Mouse (Mus musculus) liver (tissue): Measurements from ENCODE around the gene Cebpe.

ENCODE experiments used
- DNase-seq: peaks from one replicate; pipeline ENCODE4 v3.0.0-alpha.2; 2020; ENCODE audit warnings: mixed read lengths

Gene Cebpe

GRCm38 (mm10) chr14:54712074-54712473, at the start of gene Cebpe:
Cebpe (minus strand) TSS chr14:54712174.
- DNase-seq: no peak

- DNase-seq: peak; percentile 15
Observed at GRCm38 (mm10) chr14:54756382-54756781, 44.4 kb upstream of the Cebpe start.

- DNase-seq: peak; percentile 49
Observed at GRCm38 (mm10) chr14:54754602-54755018, 42.6 kb upstream of the Cebpe start.

GRCm38 (mm10) chr14:54753986-54754601, 42.1 kb upstream of the Cebpe start:
- DNase-seq: no peak

- DNase-seq: no peak
Observed at GRCm38 (mm10) chr14:54752938-54753337, 41.0 kb upstream of the Cebpe start.

GRCm38 (mm10) chr14:54751768-54752167, 39.8 kb upstream of the Cebpe start:
- no peak for DNase-seq

GRCm38 (mm10) chr14:54749238-54749637, 37.3 kb upstream of the Cebpe start:
- DNase-seq: no peak

- no peak for DNase-seq
Observed at GRCm38 (mm10) chr14:54747942-54748917, 36.3 kb upstream of the Cebpe start.

- no peak for DNase-seq
Observed at GRCm38 (mm10) chr14:54746038-54746437, 34.1 kb upstream of the Cebpe start.

- DNase-seq: no peak
Observed at GRCm38 (mm10) chr14:54744473-54744872, 32.5 kb upstream of the Cebpe start.

GRCm38 (mm10) chr14:54742375-54742774, 30.4 kb upstream of the Cebpe start:
- DNase-seq: peak; percentile 19

- DNase-seq: no peak
Observed at GRCm38 (mm10) chr14:54741721-54742120, 29.7 kb upstream of the Cebpe start.

GRCm38 (mm10) chr14:54737634-54738033, 25.7 kb upstream of the Cebpe start:
- DNase-seq: no peak

GRCm38 (mm10) chr14:54736555-54737552, 24.9 kb upstream of the Cebpe start:
- DNase-seq: no peak

GRCm38 (mm10) chr14:54735221-54735620, 23.2 kb upstream of the Cebpe start:
- no peak for DNase-seq

GRCm38 (mm10) chr14:54734004-54734403, 22.0 kb upstream of the Cebpe start:
- no peak for DNase-seq

GRCm38 (mm10) chr14:54732206-54732605, 20.2 kb upstream of the Cebpe start:
- no peak for DNase-seq

- no peak for DNase-seq
Observed at GRCm38 (mm10) chr14:54730305-54730704, 18.3 kb upstream of the Cebpe start.

- no peak for DNase-seq
Observed at GRCm38 (mm10) chr14:54728823-54729653, 17.1 kb upstream of the Cebpe start.

GRCm38 (mm10) chr14:54727565-54727964, 15.6 kb upstream of the Cebpe start:
- no peak for DNase-seq

GRCm38 (mm10) chr14:54724049-54724448, 12.1 kb upstream of the Cebpe start:
- no peak for DNase-seq

- no peak for DNase-seq
Observed at GRCm38 (mm10) chr14:54721711-54722110, 9.7 kb upstream of the Cebpe start.
